Mouse (Mus musculus): ENCODE data around the gene Gins2. TPM values are rescaled to one million over a fixed set of nuclear protein-coding genes. Genes with fewer than 3 reads are reported as not detected.
A peak's percentile ranks its signal among the peaks of the same experiment; 100 is the strongest.

Gins2 gene
- polyA plus RNA-seq, 1 experiment from 2014 or later, result 94.8 TPM

GRCm38 (mm10) chr8:120549922-120550321, 39.2 kb downstream of the Gins2 start:
- peaks cover 55% of the 10 kb centered on the region for H3K4me1 ChIP-seq (replicated peaks; ENCODE audit: control insufficient read depth, insufficient read depth, low read length)
- H3K9ac ChIP-seq (ENCODE audit: low read depth, low read length), result peak overlapping the region; percentile 50
- no peaks in the 10 kb centered on the region for H3K36me3 ChIP-seq (ENCODE audit: control insufficient read depth, insufficient read depth, low read length)
- no peaks in the 10 kb centered on the region for H3K9me3 ChIP-seq (ENCODE audit: control insufficient read depth, low read length)
- peak; percentile 61 for DNase-seq (ENCODE audit: low spot score)
- H3K4me2 ChIP-seq (replicated peaks; ENCODE audit: low read depth, low read length), result peak overlapping the region; percentile 40
- peak overlapping the region; percentile 96 for H3K27ac ChIP-seq (ENCODE audit: low read depth, low read length)
- no peak overlapping the region for H3K4me3 ChIP-seq (ENCODE audit: low read depth, low read length)
- WGBS, result 17% methylated on average over 11 of the region's 11 CpGs
- H3K27me3 ChIP-seq (ENCODE audit: control insufficient read depth, insufficient read depth, low read length), result no peaks in the 10 kb centered on the region
- peak; percentile 75 for ATAC-seq (ENCODE audit: low FRiP score)

GRCm38 (mm10) chr8:120549321-120549921, 39.7 kb downstream of the Gins2 start:
- no peak overlapping the region for H3K4me3 ChIP-seq (ENCODE audit: low read depth, low read length)
- peaks cover 55% of the 10 kb centered on the region for H3K4me1 ChIP-seq (replicated peaks; ENCODE audit: control insufficient read depth, insufficient read depth, low read length)
- DNase-seq (ENCODE audit: low spot score) (peak; percentile 74), ATAC-seq (ENCODE audit: low FRiP score) (peak; percentile 58)
- H3K27me3 ChIP-seq (ENCODE audit: control insufficient read depth, insufficient read depth, low read length), result no peaks in the 10 kb centered on the region
- no peaks in the 10 kb centered on the region for H3K9me3 ChIP-seq (ENCODE audit: control insufficient read depth, low read length)
- H3K4me2 ChIP-seq (replicated peaks; ENCODE audit: low read depth, low read length), result peak overlapping the region; percentile 40
- H3K9ac ChIP-seq (ENCODE audit: low read depth, low read length), result peak overlapping the region; percentile 50
- WGBS, result 8% methylated on average over 25 of the region's 25 CpGs
- no peaks in the 10 kb centered on the region for H3K36me3 ChIP-seq (ENCODE audit: control insufficient read depth, insufficient read depth, low read length)
- peak overlapping the region; percentile 96 for H3K27ac ChIP-seq (ENCODE audit: low read depth, low read length)

- Histone ChIP-seq H3K27ac (ENCODE audit: low read depth, low read length) (peak overlapping the region; percentile 96), H3K4me2 (replicated peaks; ENCODE audit: low read depth, low read length) (no peak overlapping the region), H3K4me1 (replicated peaks; ENCODE audit: control insufficient read depth, insufficient read depth, low read length) (peaks cover 55% of the 10 kb centered on the region), H3K27me3 (ENCODE audit: control insufficient read depth, insufficient read depth, low read length) (no peaks in the 10 kb centered on the region), H3K9me3 (ENCODE audit: control insufficient read depth, low read length) (no peaks in the 10 kb centered on the region), H3K4me3 (ENCODE audit: low read depth, low read length) (no peak overlapping the region), H3K9ac (ENCODE audit: low read depth, low read length) (no peak overlapping the region), H3K36me3 (ENCODE audit: control insufficient read depth, insufficient read depth, low read length) (no peaks in the 10 kb centered on the region)
- DNase-seq (ENCODE audit: low spot score), result no peak
- 49% methylated on average over 16 of the region's 16 CpGs for WGBS
- no peak for ATAC-seq (ENCODE audit: low FRiP score)
These were observed 40.8 kb downstream of the Gins2 start for GRCm38 (mm10) chr8:120548313-120548761.

GRCm38 (mm10) chr8:120547562-120547961, 41.5 kb downstream of the Gins2 start:
- Histone ChIP-seq H3K4me3 (ENCODE audit: low read depth, low read length) (no peak overlapping the region), H3K27me3 (ENCODE audit: control insufficient read depth, insufficient read depth, low read length) (no peaks in the 10 kb centered on the region), H3K4me2 (replicated peaks; ENCODE audit: low read depth, low read length) (0 out of 2 replicates have a peak overlapping the region, but pooled peaks have one; percentile 3), H3K9me3 (ENCODE audit: control insufficient read depth, low read length) (no peaks in the 10 kb centered on the region), H3K27ac (ENCODE audit: low read depth, low read length) (peak overlapping the region; percentile 96), H3K9ac (ENCODE audit: low read depth, low read length) (no peak overlapping the region), H3K4me1 (replicated peaks; ENCODE audit: control insufficient read depth, insufficient read depth, low read length) (peaks cover 62% of the 10 kb centered on the region), H3K36me3 (ENCODE audit: control insufficient read depth, insufficient read depth, low read length) (no peaks in the 10 kb centered on the region)
- DNase-seq (ENCODE audit: low spot score), result no peak
- no peak for ATAC-seq (ENCODE audit: low FRiP score)
- 66% methylated on average over 9 of the region's 9 CpGs for WGBS

GRCm38 (mm10) chr8:120544155-120544554, 44.9 kb downstream of the Gins2 start:
- H3K27ac ChIP-seq (ENCODE audit: low read depth, low read length), result no peak overlapping the region
- 86% methylated on average over 5 of the region's 5 CpGs for WGBS
- H3K9me3 ChIP-seq (ENCODE audit: control insufficient read depth, low read length), result no peaks in the 10 kb centered on the region
- no peak overlapping the region for H3K4me2 ChIP-seq (replicated peaks; ENCODE audit: low read depth, low read length)
- no peak for DNase-seq (ENCODE audit: low spot score)
- no peaks in the 10 kb centered on the region for H3K36me3 ChIP-seq (ENCODE audit: control insufficient read depth, insufficient read depth, low read length)
- no peak for ATAC-seq (ENCODE audit: low FRiP score)
- no peak overlapping the region for H3K4me3 ChIP-seq (ENCODE audit: low read depth, low read length)
- H3K27me3 ChIP-seq (ENCODE audit: control insufficient read depth, insufficient read depth, low read length), result no peaks in the 10 kb centered on the region
- H3K4me1 ChIP-seq (replicated peaks; ENCODE audit: control insufficient read depth, insufficient read depth, low read length), result peaks cover 48% of the 10 kb centered on the region
- no peak overlapping the region for H3K9ac ChIP-seq (ENCODE audit: low read depth, low read length)

- Histone ChIP-seq H3K9ac (ENCODE audit: low read depth, low read length) (no peak overlapping the region), H3K36me3 (ENCODE audit: control insufficient read depth, insufficient read depth, low read length) (no peaks in the 10 kb centered on the region), H3K4me2 (replicated peaks; ENCODE audit: low read depth, low read length) (no peak overlapping the region), H3K4me3 (ENCODE audit: low read depth, low read length) (no peak overlapping the region), H3K9me3 (ENCODE audit: control insufficient read depth, low read length) (no peaks in the 10 kb centered on the region), H3K4me1 (replicated peaks; ENCODE audit: control insufficient read depth, insufficient read depth, low read length) (peaks cover 49% of the 10 kb centered on the region), H3K27ac (ENCODE audit: low read depth, low read length) (peak overlapping the region; percentile 70), H3K27me3 (ENCODE audit: control insufficient read depth, insufficient read depth, low read length) (no peaks in the 10 kb centered on the region)
- 67% methylated on average over 8 of the region's 8 CpGs for WGBS
- ATAC-seq (ENCODE audit: low FRiP score), result no peak
- DNase-seq (ENCODE audit: low spot score), result no peak
These were observed 45.6 kb downstream of the Gins2 start for GRCm38 (mm10) chr8:120543416-120544055.

GRCm38 (mm10) chr8:120542995-120543394, 46.1 kb downstream of the Gins2 start:
- Histone ChIP-seq H3K27ac (ENCODE audit: low read depth, low read length) (peak overlapping the region; percentile 70), H3K4me3 (ENCODE audit: low read depth, low read length) (no peak overlapping the region)
- DNase-seq (ENCODE audit: low spot score), result no peak

GRCm38 (mm10) chr8:120539775-120540625, 49.1 kb downstream of the Gins2 start:
- peaks cover 51% of the 10 kb centered on the region for H3K4me1 ChIP-seq (replicated peaks; ENCODE audit: control insufficient read depth, insufficient read depth, low read length)
- DNase-seq (ENCODE audit: low spot score), result no peak
- H3K4me2 ChIP-seq (replicated peaks; ENCODE audit: low read depth, low read length), result peak overlapping the region; percentile 97
- peak overlapping the region; percentile 65 for H3K4me3 ChIP-seq (ENCODE audit: low read depth, low read length)
- WGBS, result 34% methylated on average over 23 of the region's 23 CpGs
- peak overlapping the region; percentile 99 for H3K27ac ChIP-seq (ENCODE audit: low read depth, low read length)
- no peaks in the 10 kb centered on the region for H3K36me3 ChIP-seq (ENCODE audit: control insufficient read depth, insufficient read depth, low read length)
- no peak for ATAC-seq (ENCODE audit: low FRiP score)
- no peaks in the 10 kb centered on the region for H3K9me3 ChIP-seq (ENCODE audit: control insufficient read depth, low read length)
- peak overlapping the region; percentile 24; the same call in 1 of the 2 replicates for H3K9ac ChIP-seq (ENCODE audit: low read depth, low read length)
- peaks cover 7% of the 10 kb centered on the region for H3K27me3 ChIP-seq (ENCODE audit: control insufficient read depth, insufficient read depth, low read length)

More at GRCm38 (mm10) chr8:120542995-120543394, 46.1 kb downstream of the Gins2 start:
- no peaks in the 10 kb centered on the region for H3K27me3 ChIP-seq (ENCODE audit: control insufficient read depth, insufficient read depth, low read length)
- WGBS, result 44% methylated on average over 13 of the region's 13 CpGs
- no peak for ATAC-seq (ENCODE audit: low FRiP score)
- H3K4me1 ChIP-seq (replicated peaks; ENCODE audit: control insufficient read depth, insufficient read depth, low read length), result peaks cover 50% of the 10 kb centered on the region
- 0 out of 2 replicates have a peak overlapping the region, but pooled peaks have one; percentile 5 for H3K9ac ChIP-seq (ENCODE audit: low read depth, low read length)
- H3K9me3 ChIP-seq (ENCODE audit: control insufficient read depth, low read length), result no peaks in the 10 kb centered on the region
- no peaks in the 10 kb centered on the region for H3K36me3 ChIP-seq (ENCODE audit: control insufficient read depth, insufficient read depth, low read length)
- H3K4me2 ChIP-seq (replicated peaks; ENCODE audit: low read depth, low read length), result no peak overlapping the region
